Mouse (Mus musculus) kidney, postnatal 10 days (tissue): ENCODE data around the gene Paxip1.

Source experiments
- DNase-seq: peaks from one replicate; pipeline ENCODE4 v3.0.0; 2021; ENCODE audit warnings: mixed read lengths

Gene Paxip1

GRCm38 (mm10) chr5:27724460-27724859, 67.0 kb downstream of the Paxip1 start:
- no peak for DNase-seq

GRCm38 (mm10) chr5:27719311-27719710, 72.2 kb downstream of the Paxip1 start:
- DNase-seq = no peak

- DNase-seq = no peak
Observed at GRCm38 (mm10) chr5:27717301-27717700, 74.2 kb downstream of the Paxip1 start.

GRCm38 (mm10) chr5:27716026-27716425, 75.5 kb downstream of the Paxip1 start:
- no peak for DNase-seq

- DNase-seq = no peak
Observed at GRCm38 (mm10) chr5:27714356-27714755, 77.1 kb downstream of the Paxip1 start.

GRCm38 (mm10) chr5:27711461-27712192, 79.9 kb downstream of the Paxip1 start:
- DNase-seq = no peak

- peak; percentile 35 for DNase-seq
Observed at GRCm38 (mm10) chr5:27708209-27708608, 83.3 kb downstream of the Paxip1 start.

- DNase-seq = no peak
Observed at GRCm38 (mm10) chr5:27707283-27707682, 84.2 kb downstream of the Paxip1 start.

GRCm38 (mm10) chr5:27706551-27706950, 84.9 kb downstream of the Paxip1 start:
- DNase-seq = no peak

GRCm38 (mm10) chr5:27705020-27705419, 86.5 kb downstream of the Paxip1 start:
- no peak for DNase-seq

- no peak for DNase-seq
Observed at GRCm38 (mm10) chr5:27702482-27702881, 89.0 kb downstream of the Paxip1 start.
